Mouse (Mus musculus) adipocyte (in vitro differentiated cells): ENCODE results near the gene Lilra6.
"Not testable (repeated sequence)": the region's sequence is repeated elsewhere in the genome, so short reads cannot be mapped to it uniquely, and the experiment has no call there.

Experiments used
- DNase-seq: peaks from one replicate; pipeline ENCODE4 v3.0.0-alpha.2; 2016; ENCODE audit warnings: low spot score

Lilra6 gene

DNA sequence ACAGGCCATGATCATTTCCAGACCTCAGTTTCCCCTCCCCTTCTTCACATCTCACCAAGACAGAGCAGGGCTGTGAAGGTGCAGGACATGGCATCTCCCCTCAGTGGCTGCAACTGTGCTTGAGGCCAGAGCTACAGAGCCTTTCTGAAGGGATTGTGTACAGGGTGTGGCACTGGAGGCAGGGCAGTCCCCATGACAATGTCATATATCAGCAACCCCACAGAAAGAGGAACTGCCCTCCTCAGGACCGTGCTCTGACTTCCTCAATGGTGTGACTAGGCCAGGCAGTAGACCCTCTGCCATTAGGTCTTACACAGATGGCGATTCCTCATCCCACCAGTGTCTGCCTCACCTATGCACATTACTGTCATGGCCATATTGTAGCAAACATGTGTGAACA lies at the start of gene Lilra6:
Gene Lilra6 (minus strand): TSS at position 117 of the 400 bp plus-strand sequence.
- not testable (repeated sequence) for DNase-seq

- DNase-seq: no peak
Measured at GRCm38 (mm10) chr7:3962017-3962416, 46.7 kb upstream of the Lilra6 start.

DNA sequence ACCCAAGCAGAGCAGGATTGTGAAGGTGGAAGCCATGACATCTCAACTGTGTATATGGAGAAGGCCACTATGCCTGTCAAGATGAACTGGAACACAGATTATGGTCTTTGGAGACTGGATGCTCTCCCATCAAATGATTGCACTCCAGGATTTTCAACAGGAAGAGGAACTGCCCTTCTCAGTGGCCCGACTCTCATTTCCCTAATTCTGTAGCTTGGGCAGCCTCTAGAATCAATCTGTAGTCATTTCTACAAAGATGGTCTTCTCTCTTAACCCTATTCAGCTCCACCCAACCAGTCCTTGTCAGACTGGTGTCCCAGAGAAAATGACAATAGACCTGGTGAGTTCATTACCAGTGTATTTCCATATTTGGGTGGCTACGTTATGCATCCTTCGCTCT lies 42.1 kb upstream of the Lilra6 start:
- DNase-seq: no peak

- no peak for DNase-seq
Measured at GRCm38 (mm10) chr7:3949159-3949558, 33.9 kb upstream of the Lilra6 start.

DNA sequence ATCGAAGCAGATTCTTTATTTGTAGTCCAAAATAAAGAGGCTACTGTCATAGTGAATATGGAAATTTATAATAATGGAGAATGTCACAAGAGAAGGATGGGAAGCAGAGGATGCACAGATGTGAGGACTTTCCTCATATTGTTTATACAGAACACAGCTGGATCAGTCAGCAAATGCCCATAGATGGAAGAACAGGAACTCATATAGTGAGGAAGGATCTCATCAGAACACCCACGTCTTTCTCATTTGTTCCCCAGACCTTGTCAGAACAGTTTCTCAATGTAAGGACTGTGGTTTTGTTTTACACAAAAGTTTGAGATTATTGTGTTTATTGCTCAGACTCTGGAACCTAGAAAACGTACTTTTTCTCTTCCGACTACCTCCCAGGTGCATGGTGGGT lies 32.9 kb upstream of the Lilra6 start:
- DNase-seq: no peak

DNA sequence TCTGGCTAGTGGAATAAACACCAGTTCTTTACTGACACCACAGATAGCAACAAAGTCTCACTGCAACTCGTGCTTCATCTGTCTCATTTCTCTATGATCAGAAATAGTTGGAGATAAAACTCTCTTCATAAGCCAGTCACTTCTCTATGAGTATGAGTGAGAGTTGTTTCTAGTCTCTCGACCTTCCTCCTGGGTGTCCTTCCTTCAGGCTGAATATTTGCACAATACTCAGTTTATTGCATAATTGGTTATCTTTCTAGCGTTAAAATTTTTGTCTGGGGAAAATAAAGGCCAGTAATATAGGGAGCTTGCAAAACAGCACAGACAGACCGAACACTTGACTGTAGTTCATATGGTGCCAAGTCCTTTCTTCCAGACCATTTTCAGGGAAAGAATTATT lies 30.8 kb upstream of the Lilra6 start:
- DNase-seq: no peak

DNA sequence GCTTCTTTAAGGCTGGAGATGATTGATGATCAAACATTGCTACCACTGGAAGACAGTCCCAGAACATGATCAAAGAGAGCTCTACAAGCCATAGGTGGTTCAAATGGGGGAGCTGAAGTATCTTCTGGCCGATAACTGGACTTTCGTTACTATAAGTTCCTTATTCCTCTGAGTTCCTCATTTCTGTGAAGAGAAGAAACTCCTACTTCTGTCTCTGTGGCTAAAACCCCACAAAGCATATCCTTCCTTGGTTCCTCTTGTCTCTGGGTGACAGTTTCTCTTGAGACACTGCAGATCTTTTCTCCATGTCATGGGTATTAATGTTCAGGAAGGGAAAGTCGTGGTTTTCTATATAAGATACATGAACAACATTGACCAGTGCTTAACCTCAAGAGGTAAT lies 25.6 kb upstream of the Lilra6 start:
- no peak for DNase-seq

GRCm38 (mm10) chr7:3939866-3940525 lies 24.7 kb upstream of the Lilra6 start:
- DNase-seq: no peak

DNA sequence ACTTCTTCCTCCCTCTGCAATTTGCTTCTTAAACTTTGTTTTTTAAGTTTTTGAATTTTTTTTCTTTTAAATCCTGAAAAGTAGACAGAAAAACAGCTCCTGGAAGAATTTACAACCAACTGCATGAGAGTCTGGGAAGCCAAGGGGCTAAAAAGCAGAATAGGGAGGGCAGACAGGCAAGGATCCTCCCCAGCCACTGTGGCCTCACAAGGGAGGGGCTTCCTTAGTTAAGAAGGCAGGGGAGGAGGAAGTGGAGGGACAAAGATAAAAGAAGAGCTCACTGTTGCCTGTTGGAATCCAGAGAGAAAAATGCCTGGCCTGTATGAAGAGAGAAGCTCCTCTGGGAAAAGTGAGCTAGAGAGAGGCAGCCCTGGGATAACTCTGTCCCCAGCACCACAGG lies 20.2 kb upstream of the Lilra6 start:
- not testable (repeated sequence) for DNase-seq

- DNase-seq: peak; percentile 31
Measured at GRCm38 (mm10) chr7:3903704-3904103, 11.6 kb downstream of the Lilra6 start.

GRCm38 (mm10) chr7:3898036-3898590 lies 17.2 kb downstream of the Lilra6 start, which contains the start of gene Gm14548:
Gene Gm14548 (minus strand): TSS chr7:3898120.
- not testable (repeated sequence) for DNase-seq

DNA sequence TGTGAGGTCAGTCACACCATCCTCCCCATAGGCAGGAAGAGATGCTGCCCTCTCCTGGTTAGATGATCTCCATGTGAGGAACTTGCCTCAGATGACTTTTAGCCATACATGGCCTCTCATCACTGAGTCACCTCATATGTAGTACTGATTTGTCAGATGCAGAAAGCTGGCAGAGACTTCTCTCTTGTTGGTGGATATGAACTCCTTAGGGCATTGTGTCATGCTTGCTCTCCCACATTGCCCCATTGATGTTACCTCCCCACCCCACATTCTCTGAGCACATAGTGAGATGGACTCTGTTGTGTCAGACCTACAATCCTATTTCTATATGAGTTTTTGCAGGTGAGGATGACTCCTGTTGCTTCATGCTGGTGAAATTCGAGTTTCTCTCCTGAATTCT lies 40.3 kb downstream of the Lilra6 start:
- not testable (repeated sequence) for DNase-seq
